Mouse (Mus musculus): ENCODE data around the gene Cflar. TPM values are rescaled to one million over a fixed set of nuclear protein-coding genes. Genes with fewer than 3 reads are reported as not detected.

Cflar gene
- total RNA-seq, 2 experiments from 2014 or later = 23.9 to 25.8 TPM

DNA sequence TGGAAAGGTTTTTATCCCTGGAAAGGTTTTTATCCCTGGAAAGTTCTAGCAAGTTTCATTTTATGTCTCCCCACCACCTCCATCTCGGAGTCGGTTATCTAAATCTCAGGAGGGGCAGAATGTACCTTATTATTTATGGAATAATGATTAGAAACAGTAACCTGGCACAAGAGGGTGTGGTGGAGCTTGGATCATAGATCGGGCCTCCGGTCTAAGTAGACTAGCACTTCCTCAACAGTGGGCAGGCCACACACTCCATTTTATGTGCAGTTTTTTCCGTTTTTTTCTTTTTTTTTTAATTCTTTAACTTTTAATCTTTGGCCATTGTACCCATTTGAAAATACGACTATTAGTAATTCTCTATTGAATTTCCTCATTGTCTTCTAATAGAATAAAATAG lies 92.2 kb downstream of the Cflar start:
- intact Hi-C loops (cut with DNase I) = no loop called here
- DNase-seq (ENCODE audit: low spot score in 2 of 2) = no peak

- intact Hi-C loops (cut with DNase I) = no loop called here
Observed at GRCm38 (mm10) chr1:58806651-58807050, 95.3 kb downstream of the Cflar start.

More at GRCm38 (mm10) chr1:58806651-58807050, 95.3 kb downstream of the Cflar start:
- DNase-seq (ENCODE audit: low spot score in 2 of 2) = no peak

Other genes starting within 250 kb of the Cflar start
- 10 to 100 TPM; 25.5 to 26.5 TPM for gene Orc2, start 206.4 kb upstream of the Cflar start, total RNA-seq (2021)
- gene Fam126b, start 125.2 kb upstream of the Cflar start, total RNA-seq (2021) = 100 to 1,000 TPM; 137 to 145 TPM
- 100 to 1,000 TPM; 111 to 112 TPM for gene Ndufb3, start 125.1 kb upstream of the Cflar start, total RNA-seq (2021)
- not detected for gene Als2cr12, start 15.5 kb upstream of the Cflar start, total RNA-seq (2021)
- 1 to 10 TPM; 2.6 to 3.4 TPM for gene Casp8, start 83.9 kb downstream of the Cflar start, total RNA-seq (2021)

Measured in left cerebral cortex, postnatal 25 days (tissue).